Comparison of ENCODE assay signal across 8 mouse cellular contexts in genomic region chr7:45865925-45866910, GRCm38 (mm10). TPM values are rescaled to one million over a fixed set of nuclear protein-coding genes. Genes with fewer than 3 reads are reported as not detected.
DNase-seq lines count a peak whose midpoint lies in the region; ATAC-seq and TF ChIP-seq lines count a peak whose summit lies in the region.

No protein-coding gene starts in this region.

- H3K27me3 ChIP-seq in C2C12 (ENCODE audit: control insufficient read depth, insufficient read depth, insufficient read length) = peaks cover 8% of the 10 kb centered on the region
- H3K27me3 ChIP-seq in heart, embryonic 13.5 days (replicated peaks) = peaks cover 65% of the 10 kb centered on the region
- peaks cover 16% of the 10 kb centered on the region for H3K27me3 ChIP-seq in kidney, postnatal 0 days (ENCODE audit: insufficient read depth, low read length)
- H3K27me3 ChIP-seq in liver, adult 2 months (ENCODE audit: control insufficient read depth, insufficient read depth, low read length) = peaks cover 16% of the 10 kb centered on the region

- no peak overlapping the region for H3K27ac ChIP-seq in bone marrow macrophage, adult 2 months (ENCODE audit: insufficient read depth, low read depth, low read length)
- peak overlapping the region; percentile 47 for H3K27ac ChIP-seq in embryonic fibroblast, embryonic 13.5 days (ENCODE audit: insufficient read depth, low read length)
- H3K27ac ChIP-seq in heart, embryonic 13.5 days (replicated peaks) = peak overlapping the region; percentile 55; the same call in 1 of the 2 replicates
- H3K27ac ChIP-seq in kidney, postnatal 0 days = peak overlapping the region; percentile 76
- no peak overlapping the region for H3K27ac ChIP-seq in liver, adult 2 months (replicated peaks; ENCODE audit: insufficient read depth, low read depth, low read length)

- peak overlapping the region; percentile 48 for H3K4me3 ChIP-seq in C2C12 (ENCODE audit: insufficient read depth, poor library complexity, severe bottlenecking)
- H3K4me3 ChIP-seq in bone marrow macrophage, adult 2 months (ENCODE audit: insufficient read depth, low read length) = peak overlapping the region; percentile 78
- peak overlapping the region; percentile 66 for H3K4me3 ChIP-seq in embryonic fibroblast, embryonic 13.5 days (ENCODE audit: insufficient read depth, low read length)
- H3K4me3 ChIP-seq in heart, embryonic 13.5 days = peak overlapping the region; percentile 75
- H3K4me3 ChIP-seq in kidney, postnatal 0 days (replicated peaks; ENCODE audit: low read depth, low read length) = peak overlapping the region; percentile 77
- peak overlapping the region; percentile 84 for H3K4me3 ChIP-seq in liver, adult 2 months (ENCODE audit: insufficient read depth, low read depth, low read length)

- H3K9me3 ChIP-seq in heart, embryonic 13.5 days = no peaks in the 10 kb centered on the region
- no peaks in the 10 kb centered on the region for H3K9me3 ChIP-seq in kidney, postnatal 0 days (replicated peaks; ENCODE audit: low read length)

- peak; percentile 96 for DNase-seq in kidney, postnatal 0 days (ENCODE audit: low spot score)
- peak; percentile 35 for DNase-seq in liver, adult 2 months (ENCODE audit: extremely low read depth, low read depth, low spot score)
- peak; percentile 91 to 92 for DNase-seq in spleen, postnatal 36 days (ENCODE audit: low spot score in 2 of 2)

- no peaks in the 10 kb centered on the region for H3K79me2 ChIP-seq in C2C12 (ENCODE audit: control insufficient read depth, insufficient read depth)
- H3K79me2 ChIP-seq in liver, adult 2 months (ENCODE audit: control insufficient read depth, insufficient read depth, low read length) = no peaks in the 10 kb centered on the region

- TF ChIP-seq CTCF in C2C12 (IDR thresholded peaks at IDR 0.05; ENCODE audit: control insufficient read depth, insufficient read depth, insufficient read length) = no peak
- no peak for TF ChIP-seq CTCF in bone marrow macrophage, adult 2 months (IDR thresholded peaks at IDR 0.05; ENCODE audit: low read depth, low read length)
- no peak for TF ChIP-seq CTCF in embryonic fibroblast, embryonic 13.5 days (IDR thresholded peaks at IDR 0.05; ENCODE audit: borderline replicate concordance, insufficient read depth, low read length)
- TF ChIP-seq CTCF in kidney, postnatal 0 days (IDR thresholded peaks at IDR 0.05; ENCODE audit: low read depth) = no peak
- no peak for TF ChIP-seq CTCF in liver, adult 2 months (IDR thresholded peaks at IDR 0.05; ENCODE audit: low read depth, low read length)

- peak overlapping the region; percentile 92 for H3K9ac ChIP-seq in heart, embryonic 13.5 days
- H3K9ac ChIP-seq in kidney, postnatal 0 days (ENCODE audit: low read depth, low read length) = peak overlapping the region; percentile 84
- H3K9ac ChIP-seq in liver, adult 2 months (ENCODE audit: low read depth, low read length) = peak overlapping the region; percentile 94

- H3K4me2 ChIP-seq in heart, embryonic 13.5 days = peak overlapping the region; percentile 90
- H3K4me2 ChIP-seq in kidney, postnatal 0 days (ENCODE audit: low read length) = peak overlapping the region; percentile 91

- no peak for TF ChIP-seq POLR2A in bone marrow macrophage, adult 2 months (IDR thresholded peaks at IDR 0.05; ENCODE audit: borderline replicate concordance, low read depth, low read length)
- peak; percentile 89 for TF ChIP-seq POLR2A in embryonic fibroblast, embryonic 13.5 days (IDR thresholded peaks at IDR 0.05; ENCODE audit: low read depth, low read length)
- no peak for TF ChIP-seq POLR2A in liver, adult 2 months (IDR thresholded peaks at IDR 0.05; ENCODE audit: extremely low read depth, insufficient read depth, low read length)

- H3K79me3 ChIP-seq in C2C12 (ENCODE audit: low read depth) = no peaks in the 10 kb centered on the region

- peak; percentile 56; the same call in 1 of the 2 replicates for ATAC-seq in heart, embryonic 13.5 days (ENCODE audit: extremely low read depth, insufficient number of reproducible peaks, low FRiP score, low TSS enrichment)
- peak; percentile 77 for ATAC-seq in kidney, postnatal 0 days (replicated peaks; ENCODE audit: low FRiP score, low read depth)
- ATAC-seq in monocyte, adult 5-6 weeks (replicated peaks; ENCODE audit: insufficient number of reproducible peaks, low FRiP score, low TSS enrichment, poor library complexity, severe bottlenecking) = peak; percentile 67

- WGBS in heart, embryonic 13.5 days = under 1% methylated on average over 117 of the region's 117 CpGs
- WGBS in kidney, postnatal 0 days = 1% methylated on average over 110 of the region's 117 CpGs
- WGBS in liver, adult 2 months = 2% methylated on average over 117 of the region's 117 CpGs

- H3K36me3 ChIP-seq in C2C12 (ENCODE audit: control insufficient read depth, insufficient read depth) = no peaks in the 10 kb centered on the region
- H3K36me3 ChIP-seq in heart, embryonic 13.5 days = no peaks in the 10 kb centered on the region
- H3K36me3 ChIP-seq in kidney, postnatal 0 days (ENCODE audit: insufficient read depth, low read length) = no peaks in the 10 kb centered on the region
- no peaks in the 10 kb centered on the region for H3K36me3 ChIP-seq in liver, adult 2 months (ENCODE audit: control insufficient read depth, insufficient read depth, low read length)

- H3ac ChIP-seq in C2C12 (ENCODE audit: control insufficient read depth, insufficient read length, low read depth) = peak overlapping the region; percentile 68

- no peaks in the 10 kb centered on the region for H3K4me1 ChIP-seq in bone marrow macrophage, adult 2 months (ENCODE audit: control insufficient read depth, insufficient read depth, low read length)
- H3K4me1 ChIP-seq in embryonic fibroblast, embryonic 13.5 days (ENCODE audit: control insufficient read depth, insufficient read depth, low read length) = 0 out of 2 replicates have a peak, but pooled peaks cover 3% of the 10 kb centered on the region
- peaks cover 46% of the 10 kb centered on the region for H3K4me1 ChIP-seq in heart, embryonic 13.5 days
- peaks cover 18% of the 10 kb centered on the region; the same call in 1 of the 2 replicates for H3K4me1 ChIP-seq in kidney, postnatal 0 days (replicated peaks; ENCODE audit: insufficient read depth, low read length)
- peaks cover 6% of the 10 kb centered on the region for H3K4me1 ChIP-seq in liver, adult 2 months (ENCODE audit: control insufficient read depth, insufficient read depth, low read length)

RNA-seq across cellular contexts. Expression of gene Kdelr1, which starts 6.4 kb away (rescaled TPM):
- 122 TPM for polyA plus RNA-seq in C2C12 (2012; fragmentation: generic; extraction: Trizol)
- 169 and 174 TPM in 2 replicates for polyA plus RNA-seq in bone marrow macrophage, adult 2 months (2012; ENCODE audit: insufficient read depth, insufficient read length, missing spikeins)
- 283 and 303 TPM in 2 replicates for polyA plus RNA-seq in embryonic fibroblast, embryonic 13.5 days (2011; ENCODE audit: insufficient read length, low read depth, missing spikeins)
- polyA plus RNA-seq in heart, embryonic 13.5 days (2015; fragmentation: Nextera tagmentation; extraction: Ambion mirVana) = 56.4 and 58.7 TPM in 2 replicates
- polyA plus RNA-seq in kidney, postnatal 0 days (2015; fragmentation: Nextera tagmentation; extraction: Ambion mirVana) = 81.3 and 84.5 TPM in 2 replicates
- 68.9 and 85.4 TPM in 2 replicates for total RNA-seq in liver, adult 2 months (2014; rRNA removed)
- polyA plus RNA-seq in liver, adult 2 months (2012; rRNA removed) = 253 and 258 TPM in 2 replicates
- 28.7 to 45.8 TPM (median 45.2 TPM) in 3 replicates for total RNA-seq in monocyte, adult 5-6 weeks (2017)

RNA-seq across cellular contexts. Expression of gene Grin2d, which starts 12.0 kb away (rescaled TPM):
- polyA plus RNA-seq in C2C12 (2012; fragmentation: generic; extraction: Trizol) = 1.1 TPM
- 0.24 and 0.34 TPM in 2 replicates for polyA plus RNA-seq in bone marrow macrophage, adult 2 months (2012; ENCODE audit: insufficient read depth, insufficient read length, missing spikeins)
- 1.8 and 2.1 TPM in 2 replicates for polyA plus RNA-seq in embryonic fibroblast, embryonic 13.5 days (2011; ENCODE audit: insufficient read length, low read depth, missing spikeins)
- polyA plus RNA-seq in heart, embryonic 13.5 days (2015; fragmentation: Nextera tagmentation; extraction: Ambion mirVana) = 0.13 and 0.23 TPM in 2 replicates
- 0.29 and 0.32 TPM in 2 replicates for polyA plus RNA-seq in kidney, postnatal 0 days (2015; fragmentation: Nextera tagmentation; extraction: Ambion mirVana)
- under 0.01 and 0.07 TPM in 2 replicates for total RNA-seq in liver, adult 2 months (2014; rRNA removed)
- 0.19 and 0.20 TPM in 2 replicates for polyA plus RNA-seq in liver, adult 2 months (2012; rRNA removed)
- 0.10 TPM in 1 of 3 replicates, not detected in the others for total RNA-seq in monocyte, adult 5-6 weeks (2017)

RNA-seq across cellular contexts. Expression of gene Syngr4, which starts 30.3 kb away (rescaled TPM):
- polyA plus RNA-seq in C2C12 (2012; fragmentation: generic; extraction: Trizol) = 0.15 TPM
- polyA plus RNA-seq in bone marrow macrophage, adult 2 months (2012; ENCODE audit: insufficient read depth, insufficient read length, missing spikeins) = 1.1 TPM in 1 of 2 replicates, not detected in the other
- polyA plus RNA-seq in embryonic fibroblast, embryonic 13.5 days (2011; ENCODE audit: insufficient read length, low read depth, missing spikeins) = not detected in 2 replicates
- polyA plus RNA-seq in heart, embryonic 13.5 days (2015; fragmentation: Nextera tagmentation; extraction: Ambion mirVana) = 0.90 and 1.1 TPM in 2 replicates
- 0.96 and 1.6 TPM in 2 replicates for polyA plus RNA-seq in kidney, postnatal 0 days (2015; fragmentation: Nextera tagmentation; extraction: Ambion mirVana)
- total RNA-seq in liver, adult 2 months (2014; rRNA removed) = not detected in 2 replicates
- polyA plus RNA-seq in liver, adult 2 months (2012; rRNA removed) = 0.12 TPM in 1 of 2 replicates, not detected in the other
- total RNA-seq in monocyte, adult 5-6 weeks (2017) = not detected in 3 replicates

RNA-seq across cellular contexts. Expression of gene Tmem143, which starts 30.5 kb away (rescaled TPM):
- 21.9 TPM for polyA plus RNA-seq in C2C12 (2012; fragmentation: generic; extraction: Trizol)
- 15.1 and 18.9 TPM in 2 replicates for polyA plus RNA-seq in bone marrow macrophage, adult 2 months (2012; ENCODE audit: insufficient read depth, insufficient read length, missing spikeins)
- 18.0 and 21.2 TPM in 2 replicates for polyA plus RNA-seq in embryonic fibroblast, embryonic 13.5 days (2011; ENCODE audit: insufficient read length, low read depth, missing spikeins)
- polyA plus RNA-seq in heart, embryonic 13.5 days (2015; fragmentation: Nextera tagmentation; extraction: Ambion mirVana) = 5.8 and 6.8 TPM in 2 replicates
- 6.2 and 6.7 TPM in 2 replicates for polyA plus RNA-seq in kidney, postnatal 0 days (2015; fragmentation: Nextera tagmentation; extraction: Ambion mirVana)
- 16.6 and 27.7 TPM in 2 replicates for total RNA-seq in liver, adult 2 months (2014; rRNA removed)
- polyA plus RNA-seq in liver, adult 2 months (2012; rRNA removed) = 53.7 and 59.5 TPM in 2 replicates
- total RNA-seq in monocyte, adult 5-6 weeks (2017) = 4.4 to 5.6 TPM (median 4.4 TPM) in 3 replicates

RNA-seq across cellular contexts. Expression of gene Grwd1, which starts 35.5 kb away (rescaled TPM):
- polyA plus RNA-seq in C2C12 (2012; fragmentation: generic; extraction: Trizol) = 110 TPM
- 4.4 and 4.9 TPM in 2 replicates for polyA plus RNA-seq in bone marrow macrophage, adult 2 months (2012; ENCODE audit: insufficient read depth, insufficient read length, missing spikeins)
- 13.5 and 17.6 TPM in 2 replicates for polyA plus RNA-seq in embryonic fibroblast, embryonic 13.5 days (2011; ENCODE audit: insufficient read length, low read depth, missing spikeins)
- 41.9 and 44.1 TPM in 2 replicates for polyA plus RNA-seq in heart, embryonic 13.5 days (2015; fragmentation: Nextera tagmentation; extraction: Ambion mirVana)
- 50.6 and 53.5 TPM in 2 replicates for polyA plus RNA-seq in kidney, postnatal 0 days (2015; fragmentation: Nextera tagmentation; extraction: Ambion mirVana)
- 5.3 and 6.8 TPM in 2 replicates for total RNA-seq in liver, adult 2 months (2014; rRNA removed)
- polyA plus RNA-seq in liver, adult 2 months (2012; rRNA removed) = 7.5 and 11.0 TPM in 2 replicates
- total RNA-seq in monocyte, adult 5-6 weeks (2017) = 5.8 to 8.7 TPM (median 6.7 TPM) in 3 replicates

Comparison
In these comparisons a context has a peak if more than half of its experiments do, and no peak if none do; other contexts are left out.
1. H3K27ac ChIP-seq: peak in embryonic fibroblast, embryonic 13.5 days (single experiment), heart, embryonic 13.5 days (single experiment) and kidney, postnatal 0 days (single experiment); none in bone marrow macrophage, adult 2 months (single experiment) and liver, adult 2 months (single experiment).
2. DNase-seq: peak in every context shown above with its lines; median percentile 96 in kidney, postnatal 0 days; 92 in spleen, postnatal 36 days; 35 in liver, adult 2 months.
3. Peak in every context shown above with its lines, with median percentiles within 50 percentile points of each other: H3K4me3 ChIP-seq, ATAC-seq and H3K9ac ChIP-seq.